Mouse (Mus musculus): ENCODE measurements around the gene Zfp827.

Zfp827 gene

GRCm38 (mm10) chr8:79155556-79156161, 127.4 kb downstream of the Zfp827 start:
- no peak for DNase-seq (ENCODE audit: low spot score in 2 of 2)

- DNase-seq (ENCODE audit: low spot score in 2 of 2) = no peak
Observed at GRCm38 (mm10) chr8:79157366-79157765, 129.1 kb downstream of the Zfp827 start.

GRCm38 (mm10) chr8:79158357-79158756, 130.1 kb downstream of the Zfp827 start:
- DNase-seq (ENCODE audit: low spot score in 2 of 2) = no peak

- DNase-seq (ENCODE audit: low spot score in 2 of 2) = no peak
Observed at GRCm38 (mm10) chr8:79159397-79159796, 131.2 kb downstream of the Zfp827 start.

GRCm38 (mm10) chr8:79160302-79160701, 132.1 kb downstream of the Zfp827 start:
- DNase-seq (ENCODE audit: low spot score in 2 of 2) = no peak

GRCm38 (mm10) chr8:79161172-79161778, 133.0 kb downstream of the Zfp827 start:
- DNase-seq (ENCODE audit: low spot score in 2 of 2) = no peak

- peak in 1 of 2 experiments; percentile 47 for DNase-seq (ENCODE audit: low spot score in 2 of 2)
Observed at GRCm38 (mm10) chr8:79162533-79163308, 134.5 kb downstream of the Zfp827 start.

- no peak for DNase-seq (ENCODE audit: low spot score in 2 of 2)
Observed at GRCm38 (mm10) chr8:79164336-79164735, 136.1 kb downstream of the Zfp827 start.

- DNase-seq (ENCODE audit: low spot score in 2 of 2) = no peak
Observed at GRCm38 (mm10) chr8:79165276-79165675, 137.0 kb downstream of the Zfp827 start.

GRCm38 (mm10) chr8:79173606-79174005, 145.4 kb downstream of the Zfp827 start:
- no peak for DNase-seq (ENCODE audit: low spot score in 2 of 2)

- DNase-seq (ENCODE audit: low spot score in 2 of 2) = no peak
Observed at GRCm38 (mm10) chr8:79175991-79176390, 147.8 kb downstream of the Zfp827 start.

- no peak for DNase-seq (ENCODE audit: low spot score in 2 of 2)
Observed at GRCm38 (mm10) chr8:79179678-79180077, 151.4 kb downstream of the Zfp827 start.

- no peak for DNase-seq (ENCODE audit: low spot score in 2 of 2)
Observed at GRCm38 (mm10) chr8:79185488-79185887, 157.3 kb downstream of the Zfp827 start.

GRCm38 (mm10) chr8:79190071-79190470, 161.8 kb downstream of the Zfp827 start:
- no peak for DNase-seq (ENCODE audit: low spot score in 2 of 2)

- DNase-seq (ENCODE audit: low spot score in 2 of 2) = no peak
Observed at GRCm38 (mm10) chr8:79196481-79196880, 168.2 kb downstream of the Zfp827 start.

GRCm38 (mm10) chr8:79198675-79199074, 170.4 kb downstream of the Zfp827 start:
- DNase-seq (ENCODE audit: low spot score in 2 of 2) = no peak

GRCm38 (mm10) chr8:79201446-79202147, 173.4 kb downstream of the Zfp827 start:
- DNase-seq (ENCODE audit: low spot score in 2 of 2) = no peak

GRCm38 (mm10) chr8:79206895-79207294, 178.7 kb downstream of the Zfp827 start:
- DNase-seq (ENCODE audit: low spot score in 2 of 2) = no peak

GRCm38 (mm10) chr8:79208181-79208580, 179.9 kb downstream of the Zfp827 start:
- no peak for DNase-seq (ENCODE audit: low spot score in 2 of 2)

- DNase-seq (ENCODE audit: low spot score in 2 of 2) = no peak
Observed at GRCm38 (mm10) chr8:79208691-79209640, 180.7 kb downstream of the Zfp827 start.

Data from left cerebral cortex, adult 9 months (tissue).